Mouse (Mus musculus) liver, embryonic 13.5 days (tissue): ENCODE measurements around the gene Mesd. TPM values are rescaled to one million over a fixed set of nuclear protein-coding genes. Genes with fewer than 3 reads are reported as not detected.

Experiments used
- ATAC-seq: fragments of 200-750 bp; cut with Nextera tagmentation; 2 replicates; pipeline ENCODE4 v1.8.0; 2017; ENCODE audit warnings: low read depth, mild to moderate bottlenecking, moderate number of reproducible peaks, moderate library complexity
- DNase-seq: peaks from one replicate; pipeline ENCODE4 v3.0.0; 2022
- H3K27ac ChIP-seq: fragments of 300-500 bp; sonication (generic); 2 replicates; pipeline ENCODE4 v1.5.1; 2015; ENCODE audit warnings: moderate library complexity, mild to moderate bottlenecking, inconsistent platforms
- H3K27me3 ChIP-seq: fragments of 300-500 bp; sonication (generic); 2 replicates; pipeline ENCODE4 v1.6.1; 2015; ENCODE audit warnings: mild to moderate bottlenecking, inconsistent platforms
- H3K36me3 ChIP-seq: fragments of 300-500 bp; sonication (generic); 2 replicates; pipeline ENCODE4 v1.6.1; 2015; ENCODE audit warnings: mild to moderate bottlenecking, inconsistent platforms
- H3K4me1 ChIP-seq: fragments of 300-500 bp; sonication (generic); replicated peaks from 2 replicates; pipeline ENCODE4 v1.6.1; 2015; ENCODE audit warnings: inconsistent platforms
- H3K4me2 ChIP-seq: fragments of 300-500 bp; sonication (generic); 2 replicates; pipeline ENCODE4 v1.6.1; 2015; ENCODE audit warnings: inconsistent platforms, mild to moderate bottlenecking, moderate library complexity
- H3K4me3 ChIP-seq: fragments of 300-500 bp; sonication (generic); replicated peaks from 2 replicates; pipeline ENCODE4 v1.5.1; 2015; ENCODE audit warnings: mild to moderate bottlenecking, inconsistent platforms
- H3K9ac ChIP-seq: fragments of 300-500 bp; sonication (generic); 2 replicates; pipeline ENCODE4 v1.6.1; 2015; ENCODE audit warnings: mild to moderate bottlenecking, inconsistent platforms
- H3K9me3 ChIP-seq: fragments of 300-500 bp; sonication (generic); replicated peaks from 2 replicates; pipeline ENCODE4 v1.6.1; 2016; ENCODE audit warnings: inconsistent platforms
- WGBS: fragments of 180-500 bp; shearing (Covaris S2); methylation state at CpG from one replicate; pipeline ENCODE4 v1.1.7; 2015; ENCODE audit not compliant: insufficient replicate concordance; 5-methylcytosine and 5-hydroxymethylcytosine counted together
- polyA plus RNA-seq: library from polyadenylated mRNA; unstranded; fragments of >200 nt; fragmentation: Nextera tagmentation; extraction: Ambion mirVana; gene quantifications from 2 replicates; pipeline ENCODE4 v1.2.1, GENCODE M21; 2015

Mesd gene
- polyA plus RNA-seq, 1 experiment from 2014 or later: 59.6 TPM

DNA sequence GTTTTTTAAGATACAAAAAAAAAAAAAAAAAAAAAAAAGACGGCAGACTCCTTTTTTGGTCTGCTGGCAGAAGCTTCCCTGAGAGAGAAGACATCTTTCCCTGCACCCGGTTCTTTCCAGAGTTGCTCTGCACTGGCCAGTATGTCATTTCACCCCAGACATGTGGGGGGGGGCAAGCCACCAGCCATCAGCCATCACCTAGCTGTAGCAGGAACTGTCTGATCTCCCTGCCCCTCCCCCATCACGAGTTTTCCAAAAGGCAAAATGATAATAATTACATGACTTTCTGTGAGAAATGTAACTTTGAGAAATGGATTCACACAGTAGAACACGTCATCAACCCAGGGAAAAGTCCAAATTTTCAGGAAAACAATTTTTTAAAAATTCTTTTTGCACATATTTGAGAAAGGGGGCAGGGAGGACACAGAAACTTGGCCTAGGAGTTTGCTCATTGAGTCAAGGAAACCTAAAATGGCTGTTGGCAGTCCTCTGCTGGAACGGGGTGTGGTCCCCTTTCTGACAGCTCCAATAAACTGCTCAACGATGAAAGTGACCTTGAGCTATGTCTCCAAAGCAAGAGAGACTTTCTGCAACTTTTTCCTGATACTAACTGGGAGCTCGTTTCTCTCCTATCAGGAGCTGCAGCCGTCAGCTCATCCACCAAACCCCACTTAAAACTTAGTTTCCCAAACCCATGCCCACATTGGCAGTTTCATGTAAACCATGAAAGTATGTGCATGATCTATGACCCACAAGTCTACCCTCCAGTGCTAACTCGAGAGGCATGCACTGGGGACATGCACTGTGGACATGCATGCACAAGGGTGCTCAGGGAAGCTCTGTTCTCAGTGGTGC is 27.7 kb upstream of the Mesd start:
- no peak overlapping the region for H3K4me2 ChIP-seq
- peaks cover 7% of the 10 kb centered on the region; the same call in 1 of the 2 replicates for H3K4me1 ChIP-seq
- 58% methylated on average over 9 of the region's 9 CpGs for WGBS
- no peak overlapping the region for H3K9ac ChIP-seq
- H3K27me3 ChIP-seq: no peaks in the 10 kb centered on the region
- H3K4me3 ChIP-seq: no peak overlapping the region
- H3K9me3 ChIP-seq: no peaks in the 10 kb centered on the region
- H3K36me3 ChIP-seq: no peaks in the 10 kb centered on the region
- ATAC-seq: no peak
- no peak for DNase-seq
- no peak overlapping the region for H3K27ac ChIP-seq

DNA sequence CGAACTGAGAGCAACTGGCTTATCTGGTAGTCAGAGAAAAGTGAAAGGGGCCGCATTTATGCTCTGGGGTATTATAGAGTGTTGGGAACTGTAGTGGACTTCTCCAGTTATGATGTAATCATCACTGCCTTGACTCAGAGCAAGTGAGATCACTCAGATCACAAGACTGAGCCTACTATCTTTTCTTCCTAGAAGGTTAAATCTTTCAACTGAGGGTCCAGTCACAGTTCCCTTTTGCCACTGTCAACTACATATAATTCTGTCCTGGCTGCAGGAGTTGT is 27.1 kb upstream of the Mesd start:
- Histone ChIP-seq H3K27me3 (no peaks in the 10 kb centered on the region), H3K27ac (no peak overlapping the region), H3K9ac (no peak overlapping the region), H3K4me2 (no peak overlapping the region), H3K9me3 (no peaks in the 10 kb centered on the region), H3K4me1 (peaks cover 6% of the 10 kb centered on the region; the same call in 1 of the 2 replicates), H3K4me3 (no peak overlapping the region), H3K36me3 (no peaks in the 10 kb centered on the region)
- WGBS: 46% methylated on average over 2 of the region's 2 CpGs
- DNase-seq (no peak), ATAC-seq (no peak)

DNA sequence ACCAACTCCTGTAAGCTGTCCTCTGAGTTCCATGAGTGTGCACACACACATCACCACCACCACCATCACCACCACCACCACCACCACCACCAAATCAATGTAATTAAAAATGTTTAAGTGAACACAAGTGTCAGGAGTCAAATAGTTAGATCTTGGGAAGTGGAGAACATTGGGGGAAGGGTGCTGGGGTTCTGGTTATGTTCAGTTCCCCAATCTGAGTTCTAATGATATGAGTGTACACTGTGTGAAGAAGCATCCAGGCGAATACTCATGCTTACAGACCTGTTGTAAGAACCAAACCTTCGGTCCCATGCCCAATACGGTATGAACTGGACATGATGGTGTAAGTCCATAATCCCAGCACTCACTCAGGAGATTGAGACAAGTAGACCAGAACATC is 26.3 kb upstream of the Mesd start:
- Histone ChIP-seq H3K4me2 (no peak overlapping the region), H3K4me1 (no peaks in the 10 kb centered on the region), H3K36me3 (no peaks in the 10 kb centered on the region), H3K9me3 (no peaks in the 10 kb centered on the region), H3K27me3 (no peaks in the 10 kb centered on the region), H3K9ac (no peak overlapping the region), H3K4me3 (no peak overlapping the region), H3K27ac (no peak overlapping the region)
- DNase-seq (no peak), ATAC-seq (no peak)
- 71% methylated on average over 3 of the region's 3 CpGs for WGBS

DNA sequence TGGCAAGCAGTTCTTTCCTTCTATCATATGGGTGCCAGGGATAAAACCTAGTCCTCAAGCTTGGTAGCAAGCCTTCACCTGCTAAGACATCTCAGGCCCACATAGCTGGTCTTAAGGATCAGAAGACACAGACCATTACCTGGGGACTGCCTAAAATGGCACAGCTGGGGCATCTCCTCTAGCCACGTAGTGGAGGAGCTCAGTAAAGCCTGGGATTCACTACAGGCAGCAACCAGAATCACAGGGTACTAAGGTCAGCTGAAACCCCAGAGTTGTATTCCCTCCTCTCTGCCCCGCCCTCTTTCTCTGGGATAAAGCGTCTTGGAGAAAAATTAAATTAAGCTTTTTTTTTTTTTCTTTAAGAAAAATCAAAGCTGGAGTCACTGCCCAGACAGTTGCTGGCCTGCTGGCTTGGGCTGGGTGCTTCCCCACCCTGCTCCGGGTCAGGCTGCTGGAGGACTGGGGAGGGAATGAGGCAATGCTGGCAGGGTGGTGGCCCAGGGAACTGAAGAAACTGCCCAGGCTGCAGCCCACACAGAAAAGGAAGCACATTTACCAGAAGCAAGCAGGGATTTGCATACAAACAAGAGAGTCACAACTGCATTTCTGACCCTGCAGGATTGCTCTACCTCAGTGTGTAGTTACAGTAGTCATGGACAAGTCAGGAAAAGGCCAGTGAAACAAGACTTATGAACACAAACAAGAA is 24.7 kb upstream of the Mesd start:
- H3K36me3 ChIP-seq: no peaks in the 10 kb centered on the region
- 47% methylated on average over 4 of the region's 4 CpGs for WGBS
- no peaks in the 10 kb centered on the region for H3K27me3 ChIP-seq
- no peaks in the 10 kb centered on the region for H3K9me3 ChIP-seq
- H3K4me3 ChIP-seq: no peak overlapping the region
- ATAC-seq (no peak), DNase-seq (no peak)
- H3K4me1 ChIP-seq: no peaks in the 10 kb centered on the region
- no peak overlapping the region for H3K27ac ChIP-seq
- no peak overlapping the region for H3K9ac ChIP-seq
- H3K4me2 ChIP-seq: no peak overlapping the region

DNA sequence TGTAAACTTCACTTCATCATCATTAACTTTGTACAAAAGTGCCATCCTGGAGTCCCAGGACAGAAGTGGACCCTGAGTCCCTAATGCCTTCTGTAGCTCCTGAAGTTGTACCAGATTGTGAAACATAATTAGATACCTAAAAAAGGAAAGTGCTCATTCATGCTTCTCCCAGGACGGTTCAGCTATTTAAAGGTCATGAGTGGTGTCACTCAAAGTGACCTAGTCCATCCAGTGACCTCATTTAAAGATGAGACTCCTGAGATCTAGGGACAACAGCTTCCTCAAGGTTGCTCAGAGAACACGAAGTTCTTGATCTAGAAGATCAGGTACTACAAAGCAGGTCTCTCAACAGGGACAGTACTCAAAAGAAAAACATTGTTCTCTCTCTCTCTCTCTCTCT is 20.7 kb upstream of the Mesd start:
- Histone ChIP-seq H3K9me3 (no peaks in the 10 kb centered on the region), H3K4me2 (no peak overlapping the region), H3K27me3 (no peaks in the 10 kb centered on the region), H3K4me3 (no peak overlapping the region), H3K4me1 (no peaks in the 10 kb centered on the region), H3K9ac (no peak overlapping the region), H3K27ac (no peak overlapping the region), H3K36me3 (no peaks in the 10 kb centered on the region)
- WGBS: 27% methylated on average over 2 of the region's 2 CpGs
- ATAC-seq (no peak), DNase-seq (no peak)

DNA sequence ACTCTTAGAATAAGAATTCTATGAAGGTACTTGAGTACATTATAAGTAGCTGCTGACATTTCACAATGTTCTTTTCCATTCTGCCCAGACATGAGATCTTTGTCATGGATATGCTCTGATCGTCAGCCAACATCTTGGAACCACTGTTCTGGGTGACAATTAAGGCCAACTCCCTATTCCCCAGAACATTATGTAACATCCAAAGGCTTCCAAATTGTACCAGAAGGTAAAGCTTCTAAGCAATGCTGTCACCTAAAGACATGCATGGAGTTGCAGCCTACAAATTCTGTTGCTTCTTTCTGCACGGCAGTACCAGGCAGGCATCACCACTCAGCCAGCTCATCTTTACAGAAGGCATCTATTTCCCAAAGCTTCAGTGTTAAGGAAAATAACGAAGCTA is 16.1 kb upstream of the Mesd start:
- no peak for DNase-seq
- H3K4me2 ChIP-seq: no peak overlapping the region
- no peak for ATAC-seq
- H3K4me1 ChIP-seq: no peaks in the 10 kb centered on the region
- H3K36me3 ChIP-seq: no peaks in the 10 kb centered on the region
- H3K27me3 ChIP-seq: no peaks in the 10 kb centered on the region
- 72% methylated on average over 3 of the region's 3 CpGs for WGBS
- no peaks in the 10 kb centered on the region for H3K9me3 ChIP-seq
- no peak overlapping the region for H3K27ac ChIP-seq
- H3K4me3 ChIP-seq: no peak overlapping the region
- no peak overlapping the region for H3K9ac ChIP-seq

DNA sequence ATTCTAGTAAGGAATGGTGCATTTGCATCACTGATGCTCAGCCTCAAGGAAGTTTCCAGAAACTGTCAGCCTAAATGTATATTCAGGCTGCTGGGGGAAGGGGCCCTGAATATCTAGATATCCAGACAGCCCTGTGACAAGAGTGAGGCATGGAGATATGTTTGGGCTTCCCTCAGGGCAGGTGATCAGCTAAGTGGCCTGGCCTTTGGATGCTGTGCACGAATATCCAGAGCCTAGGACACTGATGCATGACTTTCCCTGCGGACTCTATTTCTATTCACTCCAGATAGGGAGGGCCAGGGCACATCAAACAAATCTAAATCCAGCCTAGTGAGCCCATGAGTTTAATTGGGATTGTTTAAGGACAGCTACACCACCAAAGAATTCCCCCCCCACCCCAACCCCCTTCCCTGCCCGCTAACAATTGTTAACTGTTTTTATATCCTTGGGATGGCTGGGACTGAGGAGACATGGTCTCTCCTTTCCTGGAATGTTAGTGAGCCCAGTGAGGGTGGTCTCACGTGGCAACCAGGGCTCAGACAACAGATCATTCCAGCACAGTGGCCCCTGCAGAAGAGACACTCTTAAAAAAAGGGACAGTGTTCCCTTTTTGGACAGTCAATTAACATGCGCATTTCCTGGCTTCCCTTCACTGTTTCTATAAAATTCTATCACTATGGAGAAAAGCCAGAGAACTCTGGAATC is 14.3 kb upstream of the Mesd start:
- DNase-seq (no peak), ATAC-seq (no peak)
- H3K27me3 ChIP-seq: no peaks in the 10 kb centered on the region
- no peaks in the 10 kb centered on the region for H3K4me1 ChIP-seq
- H3K4me2 ChIP-seq: no peak overlapping the region
- no peaks in the 10 kb centered on the region for H3K9me3 ChIP-seq
- no peaks in the 10 kb centered on the region for H3K36me3 ChIP-seq
- H3K4me3 ChIP-seq: no peak overlapping the region
- no peak overlapping the region for H3K27ac ChIP-seq
- WGBS: 51% methylated on average over 5 of the region's 5 CpGs
- H3K9ac ChIP-seq: no peak overlapping the region

DNA sequence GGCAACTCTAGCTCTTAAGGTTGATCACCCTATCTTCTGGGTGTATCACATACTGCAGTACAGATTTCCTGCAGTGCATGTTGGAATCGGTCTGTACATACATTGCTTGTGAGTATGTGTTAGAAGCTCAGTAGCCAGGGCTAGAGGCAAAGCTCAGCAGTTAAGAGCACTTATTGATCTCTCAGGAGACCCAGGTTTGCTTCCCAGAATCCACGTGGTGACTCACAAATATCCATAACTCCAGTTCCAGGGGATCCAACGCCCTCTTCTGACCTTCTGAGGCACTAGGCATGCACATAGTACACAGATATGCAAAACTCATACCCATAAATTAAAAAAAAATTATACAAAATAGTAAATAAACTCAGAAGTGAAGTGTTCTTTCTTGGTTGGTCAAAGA is 7.2 kb upstream of the Mesd start:
- 62% methylated on average over 3 of the region's 3 CpGs for whole genome bisulfite sequencing
- Histone ChIP-seq H3K9me3 (no peaks in the 10 kb centered on the region), H3K9ac (no peak overlapping the region), H3K27me3 (no peaks in the 10 kb centered on the region), H3K4me2 (no peak overlapping the region), H3K36me3 (peaks cover 53% of the 10 kb centered on the region), H3K27ac (0 out of 2 replicates have a peak overlapping the region, but pooled peaks have one; percentile 3), H3K4me3 (no peak overlapping the region), H3K4me1 (peaks cover 58% of the 10 kb centered on the region)
- no peak for DNase-seq
- ATAC-seq: no peak

DNA sequence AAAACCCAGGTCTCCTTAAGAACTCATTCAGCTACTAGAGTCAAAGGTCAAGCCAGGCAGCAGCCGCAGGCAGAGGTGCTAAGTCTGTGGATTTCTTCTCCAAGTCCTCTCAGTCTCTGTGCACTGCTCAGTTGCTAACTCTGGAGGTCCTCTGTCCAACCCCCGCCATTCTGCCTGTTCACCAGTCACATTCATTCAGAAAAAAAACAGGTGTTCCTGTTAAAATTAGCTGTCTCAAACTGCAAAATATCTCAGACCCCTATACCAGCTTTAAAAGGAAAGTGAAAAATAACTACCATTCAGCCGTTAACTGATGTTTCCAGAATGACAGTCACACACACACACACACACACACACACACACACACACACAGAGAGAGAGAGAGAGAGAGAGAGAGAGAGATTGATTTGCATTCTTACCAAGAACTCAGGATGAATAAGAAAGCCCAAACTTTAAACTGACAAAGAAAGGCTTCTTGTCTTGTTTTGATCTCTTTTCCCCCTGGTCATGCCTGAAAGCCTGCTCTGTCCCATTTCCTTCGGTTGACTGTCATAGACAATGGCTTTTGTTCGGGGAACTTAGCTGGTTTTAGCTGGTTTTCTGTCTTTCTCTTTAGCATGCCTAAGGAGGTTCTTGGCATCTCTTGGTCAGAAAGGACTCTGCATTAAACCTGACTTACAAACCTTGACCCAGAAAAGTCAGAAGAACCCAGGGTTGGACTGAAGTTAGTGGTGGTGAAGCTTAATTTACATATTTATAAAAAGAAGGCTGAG is 5.4 kb upstream of the Mesd start:
- DNase-seq: no peak
- H3K9ac ChIP-seq: peak overlapping the region; percentile 26
- 0 out of 2 replicates have a peak overlapping the region, but pooled peaks have one; percentile 8 for H3K27ac ChIP-seq
- H3K4me3 ChIP-seq: 0 out of 2 replicates have a peak overlapping the region, but pooled peaks have one; percentile 2
- no peak for ATAC-seq
- H3K4me1 ChIP-seq: peaks cover 66% of the 10 kb centered on the region
- 55% methylated on average over 5 of the region's 5 CpGs for WGBS
- peaks cover 59% of the 10 kb centered on the region for H3K36me3 ChIP-seq
- H3K9me3 ChIP-seq: no peaks in the 10 kb centered on the region
- H3K4me2 ChIP-seq: peak overlapping the region; percentile 4; the same call in 1 of the 2 replicates
- no peaks in the 10 kb centered on the region for H3K27me3 ChIP-seq

DNA sequence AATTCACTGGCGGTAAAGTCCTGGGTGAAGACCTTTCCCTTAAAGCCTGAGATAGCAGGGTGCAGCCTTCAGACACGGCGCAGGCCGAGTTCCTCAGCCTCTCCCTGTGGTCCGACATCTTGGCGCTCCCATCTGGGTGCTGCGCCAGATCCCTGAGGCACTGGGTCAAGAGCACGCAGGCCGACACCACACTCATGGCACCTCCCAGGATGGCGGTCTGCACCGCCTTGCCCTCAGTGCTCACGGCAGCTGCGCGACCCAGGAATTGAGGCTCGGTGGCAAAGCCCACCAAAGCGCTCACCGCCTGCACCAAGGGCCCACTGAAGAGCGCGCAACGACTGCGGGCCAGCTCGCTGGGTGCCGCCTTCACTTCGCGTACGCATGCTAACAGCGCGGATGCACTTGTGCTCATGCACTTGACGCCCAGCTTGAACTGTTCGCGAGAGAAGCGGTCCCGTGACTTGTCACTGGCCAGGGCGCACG is 2.1 kb upstream of the Mesd start:
- peaks cover 50% of the 10 kb centered on the region for H3K36me3 ChIP-seq
- ATAC-seq: no peak
- DNase-seq: no peak
- peak overlapping the region; percentile 99 for H3K9ac ChIP-seq
- H3K27ac ChIP-seq: peak overlapping the region; percentile 98
- H3K4me2 ChIP-seq: peak overlapping the region; percentile 98
- H3K4me1 ChIP-seq: peaks cover 79% of the 10 kb centered on the region
- peak overlapping the region; percentile 98 for H3K4me3 ChIP-seq
- no peaks in the 10 kb centered on the region for H3K9me3 ChIP-seq
- H3K27me3 ChIP-seq: no peaks in the 10 kb centered on the region
- 84% methylated on average over 35 of the region's 35 CpGs for WGBS
